Mouse (Mus musculus): Measurements from ENCODE around the gene F830045P16Rik. TPM values are rescaled to one million over a fixed set of nuclear protein-coding genes. Genes with fewer than 3 reads are reported as not detected.

The F830045P16Rik gene
- polyA plus RNA-seq, 1 experiment = not detected

DNA sequence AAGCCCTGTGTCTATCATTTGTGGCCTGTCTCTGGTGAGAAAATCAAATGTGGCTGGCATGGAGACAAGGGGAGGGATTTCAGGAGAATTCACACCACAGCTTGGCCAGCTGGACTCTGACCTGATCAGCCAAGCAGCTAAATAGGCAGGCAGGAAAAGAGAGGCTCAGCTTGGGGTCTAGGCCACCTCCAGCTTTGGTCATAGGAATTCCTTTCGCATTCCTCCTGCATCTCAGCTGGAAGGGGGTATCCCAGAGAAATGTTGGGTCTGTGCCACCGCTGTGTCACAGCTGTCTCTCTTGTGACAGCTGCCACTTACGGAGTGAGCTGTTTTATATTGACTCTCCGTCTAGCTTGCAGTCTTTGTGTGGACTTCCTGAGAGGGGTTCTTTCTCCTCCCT lies 8.0 kb upstream of the F830045P16Rik start:
- no peak for TF ChIP-seq POLR2A (IDR thresholded peaks at IDR 0.05; ENCODE audit: borderline replicate concordance, extremely low read depth, insufficient read depth, insufficient read length, poor library complexity, severe bottlenecking)
- no peak for TF ChIP-seq CTCF (IDR thresholded peaks at IDR 0.05; ENCODE audit: borderline replicate concordance, extremely low read depth, insufficient read depth, insufficient read length)
- peak; percentile 67 for DNase-seq (ENCODE audit: low read depth)

GRCm38 (mm10) chr2:129540036-129540435 lies 3.6 kb upstream of the F830045P16Rik start:
- peak; percentile 46 for DNase-seq (ENCODE audit: low read depth)

DNA sequence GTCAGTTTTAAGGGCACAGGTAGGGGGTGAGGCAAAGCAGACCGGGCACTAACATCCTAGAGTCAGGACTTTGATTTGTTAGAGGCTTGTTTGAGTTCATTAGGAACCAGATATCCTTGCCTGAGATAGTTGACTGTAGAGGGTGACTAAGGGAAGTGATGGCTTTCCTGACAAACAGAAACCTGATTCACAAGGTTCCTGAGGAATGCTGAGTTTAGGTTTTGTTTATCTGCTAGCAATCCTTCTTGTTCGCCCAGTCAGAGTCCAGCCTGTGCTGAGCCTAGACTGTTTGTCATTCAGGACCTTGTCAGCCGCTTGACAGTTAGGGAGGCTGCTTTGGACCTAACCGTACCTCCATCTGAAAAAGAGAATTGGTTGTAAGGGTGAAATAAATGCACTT lies 2.8 kb upstream of the F830045P16Rik start:
- no peak for DNase-seq (ENCODE audit: low read depth)
- no peak for TF ChIP-seq POLR2A (IDR thresholded peaks at IDR 0.05; ENCODE audit: borderline replicate concordance, extremely low read depth, insufficient read depth, insufficient read length, poor library complexity, severe bottlenecking)
- TF ChIP-seq CTCF (IDR thresholded peaks at IDR 0.05; ENCODE audit: borderline replicate concordance, extremely low read depth, insufficient read depth, insufficient read length) = no peak

More at GRCm38 (mm10) chr2:129540036-129540435, 3.6 kb upstream of the F830045P16Rik start:
- TF ChIP-seq POLR2A (IDR thresholded peaks at IDR 0.05; ENCODE audit: borderline replicate concordance, extremely low read depth, insufficient read depth, insufficient read length, poor library complexity, severe bottlenecking) (no peak), CTCF (IDR thresholded peaks at IDR 0.05; ENCODE audit: borderline replicate concordance, extremely low read depth, insufficient read depth, insufficient read length) (no peak)

- TF ChIP-seq CTCF (IDR thresholded peaks at IDR 0.05; ENCODE audit: borderline replicate concordance, extremely low read depth, insufficient read depth, insufficient read length) (no peak), POLR2A (IDR thresholded peaks at IDR 0.05; ENCODE audit: borderline replicate concordance, extremely low read depth, insufficient read depth, insufficient read length, poor library complexity, severe bottlenecking) (no peak)
- DNase-seq (ENCODE audit: low read depth) = no peak
Observed at GRCm38 (mm10) chr2:129537926-129538325, 1.5 kb upstream of the F830045P16Rik start.

DNA sequence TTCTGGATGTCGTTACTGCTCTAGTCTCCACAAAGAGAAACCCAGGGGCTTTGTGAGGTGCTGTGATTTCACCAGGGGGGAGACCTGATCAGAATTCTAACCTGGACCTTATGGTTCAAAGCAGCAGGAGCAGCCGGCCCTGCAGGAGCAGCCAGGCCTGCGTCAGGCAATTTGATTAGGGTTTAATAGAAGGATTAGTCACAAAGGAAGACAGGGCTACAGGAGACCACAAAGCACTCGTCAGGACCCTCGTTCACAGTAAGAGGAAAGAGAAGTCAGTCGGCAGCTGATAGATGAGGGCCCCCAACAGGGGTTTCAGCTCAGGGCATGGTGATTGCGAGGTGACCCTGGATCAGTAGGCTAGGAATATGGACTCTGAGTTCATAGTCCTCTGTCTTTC lies 958 bp upstream of the F830045P16Rik start:
- peak; percentile 51 for DNase-seq (ENCODE audit: low read depth)
- TF ChIP-seq POLR2A (IDR thresholded peaks at IDR 0.05; ENCODE audit: borderline replicate concordance, extremely low read depth, insufficient read depth, insufficient read length, poor library complexity, severe bottlenecking) (no peak), CTCF (IDR thresholded peaks at IDR 0.05; ENCODE audit: borderline replicate concordance, extremely low read depth, insufficient read depth, insufficient read length) (no peak)

- no peak for TF ChIP-seq CTCF (IDR thresholded peaks at IDR 0.05; ENCODE audit: borderline replicate concordance, extremely low read depth, insufficient read depth, insufficient read length)
- TF ChIP-seq POLR2A (IDR thresholded peaks at IDR 0.05; ENCODE audit: borderline replicate concordance, extremely low read depth, insufficient read depth, insufficient read length, poor library complexity, severe bottlenecking) = no peak
- DNase-seq (ENCODE audit: low read depth) = no peak
Observed at GRCm38 (mm10) chr2:129536926-129537325, 524 bp upstream of the F830045P16Rik start.

DNA sequence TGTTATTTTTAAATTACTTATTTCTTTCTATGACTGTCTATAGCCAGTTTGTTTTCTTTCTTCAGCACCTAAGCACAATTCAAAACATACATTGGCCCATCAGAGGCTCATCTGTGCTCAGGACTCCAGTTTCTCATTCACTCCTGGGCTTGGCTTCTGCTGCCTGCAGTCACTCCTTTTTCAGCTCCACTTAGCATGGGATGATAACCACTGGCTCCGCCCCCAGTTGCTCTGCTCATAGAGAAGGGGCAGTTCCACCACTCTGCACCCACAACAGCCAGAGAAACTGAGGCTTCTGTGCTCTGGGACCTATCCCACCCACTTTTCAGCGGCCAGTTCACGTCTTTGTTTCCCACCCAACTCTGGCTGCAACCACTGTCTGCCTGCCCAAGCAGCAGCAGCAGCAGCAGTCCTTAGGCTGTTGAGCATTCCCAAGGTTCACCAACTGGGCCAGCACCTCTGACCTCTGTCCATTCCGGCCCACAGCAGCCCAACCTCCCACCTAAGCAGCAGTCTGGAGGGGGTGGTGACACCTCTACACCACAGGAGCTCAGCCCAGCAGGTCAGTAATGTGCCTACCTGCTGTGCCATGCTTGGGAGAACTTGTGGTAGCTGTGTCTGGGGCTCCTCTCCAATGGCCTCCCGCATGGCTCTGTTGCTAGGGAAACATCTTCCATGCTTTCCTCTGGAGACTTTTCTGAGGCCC lies 1.4 kb downstream of the F830045P16Rik start:
- TF ChIP-seq CTCF (IDR thresholded peaks at IDR 0.05; ENCODE audit: borderline replicate concordance, extremely low read depth, insufficient read depth, insufficient read length) (no peak), POLR2A (IDR thresholded peaks at IDR 0.05; ENCODE audit: borderline replicate concordance, extremely low read depth, insufficient read depth, insufficient read length, poor library complexity, severe bottlenecking) (no peak)
- no peak for DNase-seq (ENCODE audit: low read depth)

DNA sequence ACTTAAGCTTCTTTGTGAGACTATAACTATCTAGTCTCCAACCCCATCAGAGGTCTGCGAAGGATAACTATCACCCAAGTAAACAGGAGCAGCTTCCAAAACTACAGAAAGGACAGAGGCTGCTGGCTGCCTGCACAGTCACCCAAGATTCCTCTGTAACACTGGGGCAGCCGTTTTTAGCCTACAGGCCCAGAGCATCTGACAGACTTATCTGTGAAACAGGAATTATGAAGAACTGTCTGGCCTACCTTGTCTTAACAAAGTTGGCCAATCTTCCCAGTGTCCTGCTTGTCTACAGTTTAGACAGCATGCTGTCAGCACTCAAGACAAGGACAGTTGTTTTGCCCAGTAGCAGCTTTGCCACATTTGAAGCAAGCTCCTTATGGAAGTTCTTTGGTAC lies 4.5 kb downstream of the F830045P16Rik start:
- no peak for DNase-seq (ENCODE audit: low read depth)
- TF ChIP-seq POLR2A (IDR thresholded peaks at IDR 0.05; ENCODE audit: borderline replicate concordance, extremely low read depth, insufficient read depth, insufficient read length, poor library complexity, severe bottlenecking) (no peak), CTCF (IDR thresholded peaks at IDR 0.05; ENCODE audit: borderline replicate concordance, extremely low read depth, insufficient read depth, insufficient read length) (no peak)

DNA sequence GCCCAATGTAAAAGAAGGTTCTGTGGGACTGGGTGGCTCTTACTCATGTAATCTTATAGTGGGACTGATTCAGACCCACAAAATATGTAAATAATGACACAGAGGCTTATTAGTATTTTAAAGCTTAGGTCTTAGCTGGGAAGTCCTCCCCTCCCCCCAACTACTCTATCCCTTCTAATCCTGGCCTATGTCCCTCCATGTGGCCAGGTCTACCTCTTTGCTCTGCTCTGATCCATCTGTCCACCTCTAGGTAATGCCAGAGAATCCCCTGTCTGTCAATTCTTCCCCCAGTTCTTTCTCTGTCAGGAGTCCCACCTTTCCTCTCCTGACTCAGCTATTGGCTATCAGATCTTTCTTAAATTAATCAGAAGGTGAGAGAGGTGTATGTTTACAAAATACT lies 5.3 kb downstream of the F830045P16Rik start:
- DNase-seq (ENCODE audit: low read depth) = no peak
- TF ChIP-seq POLR2A (IDR thresholded peaks at IDR 0.05; ENCODE audit: borderline replicate concordance, extremely low read depth, insufficient read depth, insufficient read length, poor library complexity, severe bottlenecking) (no peak), CTCF (IDR thresholded peaks at IDR 0.05; ENCODE audit: borderline replicate concordance, extremely low read depth, insufficient read depth, insufficient read length) (no peak)

DNA sequence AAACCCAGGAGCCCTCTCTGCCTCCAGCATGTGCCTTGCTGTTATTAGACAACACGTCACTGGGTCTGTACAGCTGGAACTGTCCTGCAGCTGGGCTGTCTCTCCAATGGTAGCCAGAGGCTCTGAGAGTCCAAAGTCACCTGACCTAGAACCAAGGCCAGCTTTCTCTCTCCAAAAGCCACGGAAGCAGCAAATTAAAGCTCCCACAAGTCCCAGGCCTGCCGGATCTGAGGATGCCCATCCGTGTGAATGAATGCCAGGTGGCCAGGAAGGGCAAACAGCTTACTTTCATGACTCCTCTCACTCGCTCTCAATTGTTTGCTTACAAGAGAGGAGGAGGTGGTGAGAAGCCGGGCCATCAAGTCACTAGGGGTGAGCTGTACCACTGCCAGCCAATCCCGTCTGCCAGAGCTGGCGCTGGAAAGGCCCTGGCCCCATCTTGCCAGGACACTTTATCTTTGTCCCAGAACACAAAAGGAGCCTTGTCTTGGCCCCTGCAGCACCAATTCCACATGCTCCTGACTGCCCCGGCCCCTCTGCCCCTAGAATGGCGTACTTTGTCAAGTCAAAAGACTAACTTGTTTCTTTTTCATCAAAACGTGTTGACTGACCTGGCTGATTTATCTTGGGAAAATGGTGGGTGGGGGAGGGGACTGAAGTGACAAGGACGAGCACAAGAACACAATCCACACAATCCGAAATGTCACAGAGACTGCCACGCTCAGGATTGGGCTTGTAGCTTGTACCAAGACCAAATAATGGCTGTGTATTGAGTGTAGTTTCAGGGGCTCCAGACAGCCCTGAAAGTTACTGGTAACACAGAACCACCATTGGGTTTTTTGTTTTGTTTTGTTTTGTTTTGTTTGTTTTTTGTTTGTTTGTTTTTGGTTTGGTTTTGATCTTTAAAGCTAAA lies 6.8 kb downstream of the F830045P16Rik start:
- peak; percentile 66 for DNase-seq (ENCODE audit: low read depth)
- no peak for TF ChIP-seq CTCF (IDR thresholded peaks at IDR 0.05; ENCODE audit: borderline replicate concordance, extremely low read depth, insufficient read depth, insufficient read length)
- TF ChIP-seq POLR2A (IDR thresholded peaks at IDR 0.05; ENCODE audit: borderline replicate concordance, extremely low read depth, insufficient read depth, insufficient read length, poor library complexity, severe bottlenecking) = no peak

GRCm38 (mm10) chr2:129527916-129528315 lies 8.5 kb downstream of the F830045P16Rik start:
- no peak for DNase-seq (ENCODE audit: low read depth)
- TF ChIP-seq CTCF (IDR thresholded peaks at IDR 0.05; ENCODE audit: borderline replicate concordance, extremely low read depth, insufficient read depth, insufficient read length) (no peak), POLR2A (IDR thresholded peaks at IDR 0.05; ENCODE audit: borderline replicate concordance, extremely low read depth, insufficient read depth, insufficient read length, poor library complexity, severe bottlenecking) (no peak)
